Mouse (Mus musculus) neural tube, embryonic 12.5 days (tissue): ENCODE measurements around the gene Pfkfb2. TPM values are rescaled to one million over a fixed set of nuclear protein-coding genes. Genes with fewer than 3 reads are reported as not detected.
A peak's percentile ranks its signal among the peaks of the same experiment; 100 is the strongest.

Experiments
- ATAC-seq: fragments of 200-750 bp; cut with Nextera tagmentation; 2 replicates; pipeline ENCODE4 v1.8.0; 2017; ENCODE audit warnings: low read depth, mild to moderate bottlenecking, moderate TSS enrichment, moderate library complexity; ENCODE audit not compliant: low FRiP score
- H3K27ac ChIP-seq: fragments of 300-500 bp; sonication (generic); 2 replicates; pipeline ENCODE4 v1.5.1; 2016
- H3K27me3 ChIP-seq: fragments of 300-500 bp; sonication (generic); replicated peaks from 2 replicates; pipeline ENCODE4 v1.6.1; 2016; ENCODE audit warnings: mild to moderate bottlenecking
- H3K36me3 ChIP-seq: fragments of 300-500 bp; sonication (generic); 2 replicates; pipeline ENCODE4 v1.6.1; 2016; ENCODE audit warnings: mild to moderate bottlenecking
- H3K4me1 ChIP-seq: fragments of 300-500 bp; sonication (generic); 2 replicates; pipeline ENCODE4 v1.6.1; 2016
- H3K4me2 ChIP-seq: fragments of 300-500 bp; sonication (generic); replicated peaks from 2 replicates; pipeline ENCODE4 v1.6.1; 2016; ENCODE audit warnings: mild to moderate bottlenecking
- H3K4me3 ChIP-seq: fragments of 300-500 bp; sonication (generic); 2 replicates; pipeline ENCODE4 v1.5.1; 2016
- H3K9ac ChIP-seq: fragments of 300-500 bp; sonication (generic); 2 replicates; pipeline ENCODE4 v1.6.1; 2016; ENCODE audit warnings: mild to moderate bottlenecking
- H3K9me3 ChIP-seq: fragments of 300-500 bp; sonication (generic); 2 replicates; pipeline ENCODE4 v1.6.1; 2016; ENCODE audit warnings: mild to moderate bottlenecking
- WGBS: fragments of 180-500 bp; shearing (Covaris S2); methylation state at CpG from one replicate; pipeline ENCODE4 v1.1.7; 2016; 5-methylcytosine and 5-hydroxymethylcytosine counted together
- polyA plus RNA-seq: library from polyadenylated mRNA; unstranded; fragments of >200 nt; fragmentation: Nextera tagmentation; extraction: Ambion mirVana; gene quantifications from 2 replicates; pipeline ENCODE4 v1.2.1, GENCODE M21; 2016

Pfkfb2 gene
- polyA plus RNA-seq, 1 experiment from 2014 or later = 16.1 TPM

DNA sequence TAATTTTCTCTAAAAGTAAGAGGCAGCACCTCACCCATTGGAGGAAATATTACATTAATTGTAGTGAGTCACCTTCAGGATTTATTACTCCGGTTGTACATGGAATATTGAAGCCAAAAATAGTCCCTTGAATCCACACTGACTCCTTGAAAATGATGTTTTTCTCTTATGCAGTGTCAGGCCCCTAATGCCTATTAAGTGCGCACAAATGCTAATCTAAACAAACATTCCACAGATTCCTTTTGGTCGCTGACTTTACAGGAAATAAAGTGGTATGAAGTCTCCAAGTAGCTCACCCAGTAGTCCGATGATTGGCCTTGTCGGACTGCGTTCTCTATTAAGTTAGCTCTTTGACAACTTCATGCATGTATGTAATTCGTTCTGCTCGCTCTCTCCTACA lies 5.8 kb upstream of the Pfkfb2 start:
- ATAC-seq = no peak
- Histone ChIP-seq H3K9me3 (no peaks in the 10 kb centered on the region), H3K9ac (no peak overlapping the region), H3K27ac (no peak overlapping the region), H3K36me3 (no peaks in the 10 kb centered on the region), H3K4me3 (no peak overlapping the region), H3K4me1 (no peaks in the 10 kb centered on the region; the same call in 1 of the 2 replicates), H3K27me3 (no peaks in the 10 kb centered on the region), H3K4me2 (no peak overlapping the region)
- WGBS = 86% methylated on average over 8 of the region's 8 CpGs

DNA sequence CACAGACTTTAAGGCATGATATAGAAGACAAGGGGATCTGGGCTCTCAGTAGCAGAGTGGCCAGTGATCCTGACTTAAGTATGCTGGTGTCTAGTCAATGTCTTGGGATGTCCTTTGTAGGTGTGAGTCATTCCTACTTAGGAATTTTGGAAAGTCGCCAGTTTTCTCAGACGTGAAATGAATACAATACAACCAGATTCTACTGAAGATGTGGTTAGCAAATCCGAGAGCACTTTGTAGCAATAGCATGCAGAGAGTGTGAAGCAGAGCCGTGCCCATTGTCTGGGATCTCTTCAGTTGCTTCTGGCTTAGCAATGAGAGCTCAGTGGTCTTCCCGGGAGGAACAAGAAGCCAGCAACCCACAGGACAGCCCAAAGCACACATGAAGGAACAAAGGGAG lies 5.4 kb upstream of the Pfkfb2 start:
- 85% methylated on average over 5 of the region's 5 CpGs for WGBS
- H3K4me3 ChIP-seq = no peak overlapping the region
- no peaks in the 10 kb centered on the region for H3K36me3 ChIP-seq
- no peak overlapping the region for H3K4me2 ChIP-seq
- no peak for ATAC-seq
- no peaks in the 10 kb centered on the region for H3K27me3 ChIP-seq
- no peaks in the 10 kb centered on the region for H3K9me3 ChIP-seq
- H3K27ac ChIP-seq = no peak overlapping the region
- H3K9ac ChIP-seq = no peak overlapping the region
- no peaks in the 10 kb centered on the region; the same call in 1 of the 2 replicates for H3K4me1 ChIP-seq

DNA sequence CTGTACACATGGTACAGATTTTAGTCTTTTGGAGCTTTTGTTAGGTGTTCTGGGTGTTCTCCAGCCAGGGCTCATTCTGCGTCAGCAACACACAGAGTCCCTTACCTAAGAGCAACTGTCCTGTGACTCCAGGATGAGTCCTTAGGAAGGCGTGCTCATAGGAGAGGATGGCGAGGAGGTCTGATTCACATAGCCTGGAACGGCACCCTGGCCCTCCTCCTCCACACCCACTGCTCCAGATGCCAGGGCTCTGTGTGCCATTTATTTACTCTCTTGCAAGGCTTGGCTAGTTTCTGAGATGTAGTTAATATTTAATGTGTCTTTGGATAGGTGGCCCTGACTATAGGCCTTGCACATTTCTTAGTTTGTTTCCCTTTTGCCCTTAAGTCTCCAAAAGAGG lies 4.6 kb upstream of the Pfkfb2 start:
- no peaks in the 10 kb centered on the region for H3K27me3 ChIP-seq
- WGBS = 91% methylated on average over 4 of the region's 4 CpGs
- H3K4me3 ChIP-seq = no peak overlapping the region
- ATAC-seq = no peak
- no peak overlapping the region for H3K9ac ChIP-seq
- H3K27ac ChIP-seq = no peak overlapping the region
- no peaks in the 10 kb centered on the region; the same call in 1 of the 2 replicates for H3K4me1 ChIP-seq
- no peaks in the 10 kb centered on the region for H3K36me3 ChIP-seq
- H3K4me2 ChIP-seq = no peak overlapping the region
- no peaks in the 10 kb centered on the region for H3K9me3 ChIP-seq

DNA sequence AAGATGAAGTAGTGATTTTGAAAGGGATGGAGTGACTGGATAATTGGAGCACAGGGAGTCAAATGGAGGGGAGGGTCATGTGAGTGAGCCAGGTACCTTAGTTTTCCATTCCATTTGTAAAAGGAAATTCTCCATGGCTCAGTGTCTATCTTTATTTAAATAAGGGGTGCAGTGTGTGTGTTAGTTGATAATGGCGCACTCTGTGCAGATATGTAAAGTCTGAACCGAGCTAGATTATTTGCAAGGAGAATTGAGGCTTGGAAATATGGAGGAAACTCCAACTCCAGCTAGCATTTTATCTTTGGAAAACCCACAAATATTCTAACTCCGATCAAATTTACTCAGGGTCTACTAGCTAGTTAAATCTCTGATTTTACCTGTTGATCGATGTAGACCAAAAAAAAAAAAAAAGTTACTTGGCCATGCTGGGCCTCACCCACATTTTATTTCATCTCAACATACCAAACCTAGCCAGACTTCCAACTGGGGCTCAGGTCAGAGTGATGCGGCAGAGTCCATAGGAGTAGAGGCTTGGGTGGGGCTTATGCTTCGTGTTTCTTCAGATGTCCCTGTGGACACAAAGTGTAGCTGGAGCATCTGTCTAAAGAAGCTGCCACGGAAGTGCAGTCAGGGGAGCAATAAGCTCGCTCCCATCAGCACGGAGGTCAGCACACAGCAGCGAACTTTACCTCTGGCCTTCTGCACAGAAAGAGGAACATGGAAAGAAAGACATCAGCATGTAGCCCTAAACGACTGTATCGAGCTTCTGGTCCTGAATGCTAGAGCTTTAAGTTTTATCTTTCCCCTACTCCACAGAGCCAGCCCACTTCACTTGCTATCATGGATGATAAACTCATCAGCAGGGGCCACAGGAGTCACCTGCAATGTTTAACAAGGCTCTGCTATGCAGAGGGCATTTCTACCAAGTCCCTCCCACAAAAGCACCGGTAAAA lies 3.9 kb upstream of the Pfkfb2 start:
- H3K9me3 ChIP-seq = no peaks in the 10 kb centered on the region
- ATAC-seq = no peak
- H3K36me3 ChIP-seq = no peaks in the 10 kb centered on the region
- H3K4me2 ChIP-seq = no peak overlapping the region
- 90% methylated on average over 13 of the region's 13 CpGs for WGBS
- no peak overlapping the region for H3K27ac ChIP-seq
- no peak overlapping the region for H3K9ac ChIP-seq
- H3K27me3 ChIP-seq = no peaks in the 10 kb centered on the region
- H3K4me3 ChIP-seq = no peak overlapping the region
- H3K4me1 ChIP-seq = no peaks in the 10 kb centered on the region; the same call in 1 of the 2 replicates

DNA sequence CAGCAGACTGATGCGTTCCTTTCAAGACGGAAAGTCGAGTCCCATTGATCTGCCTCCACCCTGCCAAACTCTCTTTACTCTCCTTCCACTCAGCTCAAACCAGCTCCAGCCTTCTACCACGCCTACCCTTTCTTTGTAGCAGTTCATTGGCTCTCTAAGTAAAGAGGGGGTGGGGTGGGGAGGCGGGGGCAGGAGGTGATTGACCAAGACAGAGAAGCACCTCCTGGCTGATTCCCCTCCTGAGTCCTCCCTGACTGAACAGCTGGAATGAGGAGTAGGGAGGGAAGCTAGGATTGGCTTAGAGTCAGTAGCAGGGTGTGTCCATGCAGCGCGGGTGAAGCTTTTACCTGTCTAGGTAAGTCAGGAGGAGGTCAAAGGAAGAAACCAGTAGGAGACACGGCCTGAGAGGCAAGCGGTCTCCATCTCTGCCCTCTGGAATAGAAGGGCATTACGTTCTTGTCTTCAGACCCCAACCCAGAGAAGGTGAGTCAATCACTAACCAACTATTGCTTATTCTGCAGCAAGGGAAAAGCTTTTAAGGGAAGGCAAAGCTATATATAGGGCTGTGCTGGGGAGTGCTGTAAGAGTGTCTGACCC lies 2.8 kb upstream of the Pfkfb2 start, which contains the start of gene AA986860:
TSS of gene AA986860 (plus strand) at position 236 of the 597 bp plus-strand sequence.
- no peak within 1 kb of the TSS for H3K9ac ChIP-seq
- no peaks in the 10 kb centered on the region for H3K27me3 ChIP-seq
- H3K4me2 ChIP-seq = peak within 1 kb of the TSS; percentile 40
- ATAC-seq = 0 out of 2 replicates have a peak, but pooled peaks have one; percentile 48
- H3K9me3 ChIP-seq = no peaks in the 10 kb centered on the region
- no peaks in the 10 kb centered on the region for H3K36me3 ChIP-seq
- 5% methylated on average over 10 of the region's 10 CpGs for WGBS
- no peak within 1 kb of the TSS for H3K27ac ChIP-seq
- H3K4me3 ChIP-seq = no peak within 1 kb of the TSS
- no peaks in the 10 kb centered on the region for H3K4me1 ChIP-seq

DNA sequence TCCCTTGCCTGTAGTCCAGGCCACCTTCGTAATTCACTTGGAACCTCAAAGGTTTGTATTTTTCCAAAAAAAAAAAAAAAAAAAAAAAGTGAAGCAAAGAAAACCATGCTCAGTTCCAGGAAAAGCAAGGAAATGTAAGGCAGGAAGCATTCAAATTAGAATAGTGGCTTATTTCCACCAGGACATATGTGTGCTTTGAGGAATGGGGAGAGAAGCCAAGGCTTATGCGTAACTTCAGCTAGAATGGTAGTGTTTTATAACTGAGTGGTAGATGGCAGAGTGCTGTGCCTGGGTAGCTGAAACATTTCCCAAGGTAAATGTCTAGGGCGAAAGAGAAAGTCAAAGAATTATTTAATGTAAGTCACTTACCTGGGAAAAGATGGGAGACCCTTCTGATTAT lies 345 bp downstream of the Pfkfb2 start:
- no peaks in the 10 kb centered on the region for H3K4me1 ChIP-seq
- no peak for ATAC-seq
- H3K4me3 ChIP-seq = no peak overlapping the region
- no peak overlapping the region for H3K4me2 ChIP-seq
- H3K9me3 ChIP-seq = no peaks in the 10 kb centered on the region
- H3K36me3 ChIP-seq = no peaks in the 10 kb centered on the region
- no peak overlapping the region for H3K9ac ChIP-seq
- WGBS = 93% methylated on average over 3 of the region's 3 CpGs
- H3K27ac ChIP-seq = no peak overlapping the region
- H3K27me3 ChIP-seq = no peaks in the 10 kb centered on the region

DNA sequence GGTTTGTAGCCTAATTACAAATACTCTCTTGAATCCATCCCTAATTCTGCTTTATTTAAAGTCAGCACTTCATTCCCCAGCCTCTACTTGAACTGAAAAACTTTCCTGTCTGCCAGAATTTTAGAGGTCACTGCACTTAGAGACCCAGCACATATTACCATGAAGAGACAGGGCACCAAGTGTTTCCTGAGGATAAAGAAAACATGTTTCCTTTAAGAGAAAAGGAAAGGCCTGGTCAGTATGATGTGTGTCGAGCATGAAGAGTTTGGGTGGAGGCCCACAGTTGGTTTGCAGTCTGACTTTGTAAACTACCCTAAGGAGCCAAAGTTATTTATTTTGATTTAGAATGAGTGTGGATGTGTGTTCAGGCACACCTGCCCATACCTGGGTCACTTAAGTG lies 983 bp downstream of the Pfkfb2 start:
- Histone ChIP-seq H3K4me2 (no peak overlapping the region), H3K27me3 (no peaks in the 10 kb centered on the region), H3K9me3 (no peaks in the 10 kb centered on the region), H3K9ac (no peak overlapping the region), H3K4me3 (no peak overlapping the region), H3K27ac (no peak overlapping the region), H3K36me3 (no peaks in the 10 kb centered on the region), H3K4me1 (no peaks in the 10 kb centered on the region)
- no peak for ATAC-seq
- WGBS = 84% methylated on average over 1 of the region's 1 CpGs

DNA sequence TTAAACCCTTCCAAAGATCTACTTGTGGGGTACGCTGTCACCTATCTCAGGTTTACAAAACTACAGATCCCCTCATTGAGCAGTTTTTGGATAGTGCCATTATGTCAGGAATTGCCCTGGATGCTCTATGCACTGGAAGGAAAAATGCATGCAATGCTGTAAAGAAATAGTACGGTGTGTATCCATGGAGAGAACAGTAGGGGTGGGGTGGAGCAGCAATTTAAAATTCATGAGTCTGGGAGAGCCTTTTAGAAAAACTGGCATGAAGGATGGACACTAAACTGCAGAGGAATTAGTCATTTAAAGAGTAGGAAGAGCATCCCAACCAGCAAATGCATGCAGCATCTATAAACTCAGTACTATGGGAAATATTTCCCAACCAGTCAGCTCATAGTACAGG lies 2.7 kb downstream of the Pfkfb2 start:
- no peak for ATAC-seq
- Histone ChIP-seq H3K9me3 (no peaks in the 10 kb centered on the region), H3K9ac (no peak overlapping the region), H3K27me3 (no peaks in the 10 kb centered on the region), H3K36me3 (no peaks in the 10 kb centered on the region), H3K4me1 (no peaks in the 10 kb centered on the region), H3K27ac (no peak overlapping the region), H3K4me3 (no peak overlapping the region), H3K4me2 (no peak overlapping the region)
- 68% methylated on average over 2 of the region's 2 CpGs for WGBS

DNA sequence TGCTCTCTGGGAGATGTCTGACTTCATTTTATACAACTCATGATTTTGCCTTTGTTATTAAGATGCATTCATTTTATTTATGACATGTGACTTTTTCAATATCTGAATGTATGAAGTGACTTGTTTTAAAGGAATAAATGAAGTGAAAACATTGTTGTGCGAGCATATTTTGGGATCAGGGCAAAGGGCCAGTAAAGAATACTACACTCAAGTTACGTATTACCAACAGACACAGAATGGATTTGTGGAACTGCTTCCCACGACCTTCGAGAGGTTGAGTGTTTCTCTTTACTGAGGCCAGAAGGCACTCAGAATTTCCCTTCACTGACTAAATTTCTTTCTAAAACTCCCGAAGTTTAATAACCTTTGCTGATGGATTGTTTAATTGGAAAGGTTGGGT lies 4.8 kb downstream of the Pfkfb2 start:
- WGBS = 91% methylated on average over 5 of the region's 5 CpGs
- no peak overlapping the region for H3K4me3 ChIP-seq
- 0 out of 2 replicates have a peak, but pooled peaks cover 1% of the 10 kb centered on the region for H3K36me3 ChIP-seq
- ATAC-seq = no peak
- no peak overlapping the region for H3K4me2 ChIP-seq
- H3K9ac ChIP-seq = no peak overlapping the region
- no peaks in the 10 kb centered on the region for H3K9me3 ChIP-seq
- H3K27me3 ChIP-seq = no peaks in the 10 kb centered on the region
- H3K27ac ChIP-seq = no peak overlapping the region
- H3K4me1 ChIP-seq = no peaks in the 10 kb centered on the region

DNA sequence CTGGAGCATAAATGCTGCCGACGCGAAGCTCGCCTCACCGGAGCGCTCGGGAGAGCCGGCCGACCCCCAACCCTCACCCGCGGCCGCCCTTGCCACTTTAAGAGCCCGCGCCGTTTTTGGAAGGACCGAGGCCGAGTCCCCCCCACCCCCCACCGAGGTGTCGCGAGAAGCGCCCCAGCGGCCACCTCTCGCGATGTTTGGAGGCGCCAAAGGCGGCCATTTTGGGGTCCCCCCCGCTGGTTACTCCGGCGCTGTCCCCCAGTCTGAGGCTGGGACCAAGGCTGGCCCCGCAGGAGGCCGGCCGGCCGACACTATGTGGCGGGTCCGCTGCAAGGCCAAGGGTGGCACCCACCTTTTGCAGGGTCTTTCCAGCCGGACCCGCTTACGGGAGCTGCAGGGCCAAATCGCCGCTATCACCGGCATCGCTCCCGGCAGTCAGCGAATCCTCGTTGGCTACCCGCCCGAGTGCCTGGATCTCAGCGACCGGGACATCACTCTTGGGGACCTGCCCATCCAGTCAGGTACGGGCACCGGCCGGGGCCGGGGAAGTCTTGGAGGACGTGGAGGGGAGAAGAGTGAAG lies 11.7 kb downstream of the Pfkfb2 start, which contains the start of gene Yod1:
TSS of gene Yod1 (plus strand) at position 37 of the 581 bp plus-strand sequence.
- Histone ChIP-seq H3K4me1 (peaks cover 18% of the 10 kb centered on the region), H3K9me3 (no peaks in the 10 kb centered on the region), H3K27ac (0 out of 2 replicates have a peak within 1 kb of the TSS, but pooled peaks have one; percentile 37), H3K4me3 (peak within 1 kb of the TSS; percentile 64), H3K9ac (peak within 1 kb of the TSS; percentile 82), H3K4me2 (peak within 1 kb of the TSS; percentile 99), H3K36me3 (0 out of 2 replicates have a peak, but pooled peaks cover 4% of the 10 kb centered on the region), H3K27me3 (no peaks in the 10 kb centered on the region)
- ATAC-seq = peak; percentile 80
- under 1% methylated on average over 54 of the region's 54 CpGs for WGBS

DNA sequence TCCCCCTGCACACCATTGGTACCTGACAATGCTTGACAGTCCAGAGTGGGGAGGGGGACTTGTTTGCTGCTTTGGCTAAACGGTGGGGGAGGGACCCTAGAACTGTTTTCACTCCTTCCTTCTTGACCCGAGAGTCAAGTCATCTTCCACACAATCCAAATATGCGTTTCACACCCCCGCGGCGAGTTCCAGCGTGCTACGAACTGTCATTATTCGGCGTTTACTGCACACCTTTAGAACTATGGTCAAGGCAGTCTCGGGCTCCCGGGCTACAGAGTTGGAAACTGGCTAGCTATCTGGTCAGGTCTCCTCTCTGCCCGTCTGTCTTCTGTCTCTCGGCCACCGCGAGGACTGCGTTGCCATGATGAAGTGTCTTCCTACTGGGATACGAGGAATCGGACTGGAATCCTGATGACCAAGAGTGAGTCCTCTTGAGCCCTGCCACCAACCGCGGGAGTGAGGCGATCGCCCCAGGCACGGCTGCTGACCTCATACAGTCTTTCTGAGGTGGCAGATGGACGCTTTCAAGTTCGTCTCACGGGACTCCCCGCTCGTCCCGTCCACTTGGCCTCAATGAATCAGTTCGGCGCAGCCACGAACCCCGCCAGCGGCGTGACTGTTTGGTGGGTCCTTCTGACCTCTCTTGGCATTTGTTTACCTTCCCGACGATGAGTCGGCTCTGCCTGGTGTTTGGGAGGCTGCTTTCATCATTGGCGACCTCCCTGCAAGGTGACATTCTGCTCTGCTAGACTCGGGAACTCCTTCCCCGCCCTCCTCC lies 12.4 kb downstream of the Pfkfb2 start:
- Histone ChIP-seq H3K4me3 (peak overlapping the region; percentile 64), H3K27ac (0 out of 2 replicates have a peak overlapping the region, but pooled peaks have one; percentile 37), H3K27me3 (no peaks in the 10 kb centered on the region), H3K9me3 (no peaks in the 10 kb centered on the region), H3K36me3 (0 out of 2 replicates have a peak, but pooled peaks cover 4% of the 10 kb centered on the region), H3K9ac (peak overlapping the region; percentile 82), H3K4me2 (peak overlapping the region; percentile 99), H3K4me1 (peaks cover 18% of the 10 kb centered on the region)
- ATAC-seq = peak; percentile 21
- WGBS = under 1% methylated on average over 42 of the region's 42 CpGs
